8 mouse cellular contexts compared by ENCODE assay signal in the genomic region with DNA sequence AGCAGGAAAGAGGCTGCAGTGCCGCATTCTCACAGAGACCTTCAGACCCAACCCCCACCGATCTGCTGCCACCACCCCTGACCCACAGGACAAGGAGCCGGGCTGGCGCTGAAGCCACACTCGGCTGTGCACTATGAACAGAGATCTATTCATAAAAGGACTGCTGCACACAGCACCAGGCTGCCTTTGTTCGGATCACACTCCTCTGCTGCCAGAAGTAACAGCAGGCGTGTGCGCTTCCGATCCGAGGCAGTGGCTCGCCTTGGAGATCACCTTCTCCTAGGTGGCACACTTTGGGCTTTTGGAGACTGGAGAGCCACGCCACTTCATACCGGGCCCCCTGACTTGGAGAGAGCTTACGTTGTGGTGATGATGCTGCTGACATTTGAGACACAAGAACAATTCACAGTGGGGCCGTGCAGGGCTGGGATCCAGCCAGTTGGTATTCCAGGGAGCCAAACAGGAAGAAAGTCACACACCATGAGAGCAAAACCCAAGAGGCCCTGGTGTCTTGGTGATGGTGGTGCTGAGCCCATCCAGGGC. TPM values are rescaled to one million over a fixed set of nuclear protein-coding genes. Genes with fewer than 3 reads are reported as not detected.
DNase-seq lines count a peak whose midpoint lies in the region; ATAC-seq and TF ChIP-seq lines count a peak whose summit lies in the region.

No protein-coding gene starts in this region.

- peak overlapping the region; percentile 88 for H3K27ac ChIP-seq in intestine, embryonic 14.5 days (ENCODE audit: low read depth)
- H3K27ac ChIP-seq in intestine, postnatal 0 days (ENCODE audit: low read depth, low read length), result no peak overlapping the region
- no peak overlapping the region for H3K27ac ChIP-seq in forebrain, embryonic 15.5 days (replicated peaks)
- H3K27ac ChIP-seq in midbrain, embryonic 10.5 days (replicated peaks), result peak overlapping the region; percentile 89

- no peak for DNase-seq in intestine, embryonic 14.5 days (ENCODE audit: low spot score)
- DNase-seq in WW6 (ENCODE audit: low read depth, low spot score), result peak; percentile 24
- DNase-seq in midbrain, embryonic 10.5 days (ENCODE audit: low spot score), result peak; percentile 61
- no peak for DNase-seq in urinary bladder, postnatal 10 days (ENCODE audit: low spot score)
- DNase-seq in frontal cortex, postnatal 10 days (ENCODE audit: low spot score in 2 of 2), result no peak
- DNase-seq in cerebellum, adult 8-10 months, result no peak

- WGBS in intestine, embryonic 14.5 days, result 34% methylated on average over 15 of the region's 15 CpGs
- 42% methylated on average over 15 of the region's 15 CpGs for WGBS in intestine, postnatal 0 days
- WGBS in forebrain, embryonic 15.5 days, result 2% methylated on average over 15 of the region's 15 CpGs
- 13% methylated on average over 15 of the region's 15 CpGs for WGBS in midbrain, embryonic 10.5 days

- no peaks in the 10 kb centered on the region for H3K9me3 ChIP-seq in intestine, embryonic 14.5 days (ENCODE audit: control insufficient read depth, low read length)
- H3K9me3 ChIP-seq in intestine, postnatal 0 days (ENCODE audit: control insufficient read depth), result no peaks in the 10 kb centered on the region
- no peaks in the 10 kb centered on the region for H3K9me3 ChIP-seq in forebrain, embryonic 15.5 days
- H3K9me3 ChIP-seq in midbrain, embryonic 10.5 days (replicated peaks), result no peaks in the 10 kb centered on the region

- no peaks in the 10 kb centered on the region for H3K27me3 ChIP-seq in intestine, embryonic 14.5 days (replicated peaks; ENCODE audit: control insufficient read depth, insufficient read depth, low read length)
- H3K27me3 ChIP-seq in intestine, postnatal 0 days (replicated peaks; ENCODE audit: control insufficient read depth, insufficient read depth, low read length), result no peaks in the 10 kb centered on the region
- peaks cover 8% of the 10 kb centered on the region; the same call in 1 of the 2 replicates for H3K27me3 ChIP-seq in forebrain, embryonic 15.5 days
- H3K27me3 ChIP-seq in midbrain, embryonic 10.5 days (ENCODE audit: low read depth, poor library complexity, severe bottlenecking), result peaks cover 32% of the 10 kb centered on the region

- H3K4me1 ChIP-seq in intestine, embryonic 14.5 days (replicated peaks; ENCODE audit: control insufficient read depth, insufficient read depth, low read length), result peaks cover 59% of the 10 kb centered on the region
- H3K4me1 ChIP-seq in intestine, postnatal 0 days (replicated peaks; ENCODE audit: control insufficient read depth, insufficient read depth, low read length), result peaks cover 19% of the 10 kb centered on the region
- H3K4me1 ChIP-seq in forebrain, embryonic 15.5 days, result peaks cover 23% of the 10 kb centered on the region
- peaks cover 85% of the 10 kb centered on the region for H3K4me1 ChIP-seq in midbrain, embryonic 10.5 days

- no peak overlapping the region for H3K4me2 ChIP-seq in intestine, embryonic 14.5 days (ENCODE audit: low read length)
- H3K4me2 ChIP-seq in intestine, postnatal 0 days (replicated peaks; ENCODE audit: low read depth), result no peak overlapping the region
- peak overlapping the region; percentile 39 for H3K4me2 ChIP-seq in forebrain, embryonic 15.5 days (replicated peaks)

- 0 out of 2 replicates have a peak overlapping the region, but pooled peaks have one; percentile 20 for H3K9ac ChIP-seq in intestine, embryonic 14.5 days (ENCODE audit: low read length)
- H3K9ac ChIP-seq in intestine, postnatal 0 days (ENCODE audit: low read depth, low read length), result no peak overlapping the region
- 0 out of 2 replicates have a peak overlapping the region, but pooled peaks have one; percentile 22 for H3K9ac ChIP-seq in forebrain, embryonic 15.5 days (replicated peaks)

- no peak for TF ChIP-seq CTCF in intestine, postnatal 0 days (IDR thresholded peaks at IDR 0.05; ENCODE audit: low read depth)

- no peaks in the 10 kb centered on the region for H3K36me3 ChIP-seq in intestine, embryonic 14.5 days (ENCODE audit: control insufficient read depth, insufficient read depth, low read length)
- no peaks in the 10 kb centered on the region for H3K36me3 ChIP-seq in intestine, postnatal 0 days (ENCODE audit: control insufficient read depth, insufficient read depth)
- H3K36me3 ChIP-seq in forebrain, embryonic 15.5 days, result no peaks in the 10 kb centered on the region
- H3K36me3 ChIP-seq in midbrain, embryonic 10.5 days, result no peaks in the 10 kb centered on the region

- ATAC-seq in intestine, embryonic 14.5 days (replicated peaks; ENCODE audit: low FRiP score, low TSS enrichment, low read depth), result no peak
- no peak for ATAC-seq in intestine, postnatal 0 days
- peak; percentile 75 for ATAC-seq in forebrain, embryonic 15.5 days (replicated peaks)

- H3K4me3 ChIP-seq in intestine, embryonic 14.5 days (ENCODE audit: low read depth, low read length), result no peak overlapping the region
- no peak overlapping the region for H3K4me3 ChIP-seq in intestine, postnatal 0 days (ENCODE audit: low read depth, low read length)
- peak overlapping the region; percentile 16; the same call in 1 of the 2 replicates for H3K4me3 ChIP-seq in forebrain, embryonic 15.5 days
- H3K4me3 ChIP-seq in midbrain, embryonic 10.5 days, result peak overlapping the region; percentile 35

RNA-seq across cellular contexts. Expression of a gene that starts 47.9 kb away (rescaled TPM):
- 4.5 and 5.5 TPM in 2 replicates for polyA plus RNA-seq in intestine, embryonic 14.5 days (2014; fragmentation: Nextera tagmentation; extraction: Ambion mirVana)
- polyA plus RNA-seq in intestine, postnatal 0 days (2015; fragmentation: Nextera tagmentation; extraction: Ambion mirVana), result 6.0 and 7.7 TPM in 2 replicates
- polyA plus RNA-seq in forebrain, embryonic 15.5 days (2015; fragmentation: Nextera tagmentation; extraction: Ambion mirVana), result 7.1 and 7.5 TPM in 2 replicates
- polyA plus RNA-seq in midbrain, embryonic 10.5 days (2016; fragmentation: Nextera tagmentation; extraction: Ambion mirVana), result 5.6 and 5.9 TPM in 2 replicates

Comparison
In these comparisons a context has a peak if more than half of its experiments do, and no peak if none do; other contexts are left out.
1. H3K27ac ChIP-seq: peak in intestine, embryonic 14.5 days (single experiment) and midbrain, embryonic 10.5 days (single experiment); none in intestine, postnatal 0 days (single experiment) and forebrain, embryonic 15.5 days (single experiment).
2. DNase-seq: peak in WW6 (single experiment) and midbrain, embryonic 10.5 days (single experiment); none in intestine, embryonic 14.5 days (single experiment), urinary bladder, postnatal 10 days (single experiment), frontal cortex, postnatal 10 days (0 of 2) and cerebellum, adult 8-10 months (single experiment).
3. H3K4me3 ChIP-seq: peak in forebrain, embryonic 15.5 days (single experiment) and midbrain, embryonic 10.5 days (single experiment); none in intestine, embryonic 14.5 days (single experiment) and intestine, postnatal 0 days (single experiment).